Mouse (Mus musculus): ENCODE measurements around the gene Mmp11.

GRCm38 (mm10) chr10:75973846-75974245, 37.5 kb upstream of the Mmp11 start:
- TF ChIP-seq CTCF (IDR thresholded peaks at IDR 0.05; ENCODE audit: control insufficient read depth, insufficient read depth, insufficient replicate concordance, low read depth, low read length) = no peak
- TF ChIP-seq POLR2A (IDR thresholded peaks at IDR 0.05; ENCODE audit: control insufficient read depth, low read depth, low read length) = no peak
